Mouse (Mus musculus) kidney, adult 8-10 months (tissue): ENCODE data around the gene Jaml.

Experiments used
- DNase-seq, 2 experiments: peaks; one replicate each; pipeline ENCODE4 v3.0.0; 2022

The Jaml gene

GRCm38 (mm10) chr9:45122209-45122761 lies 43.3 kb downstream of the Jaml start:
- peak in 1 of 2 experiments; percentile 41 for DNase-seq

- DNase-seq, result no peak
Measured at GRCm38 (mm10) chr9:45125211-45125610, 46.2 kb downstream of the Jaml start.

- no peak for DNase-seq
Measured at GRCm38 (mm10) chr9:45126941-45127340, 48.0 kb downstream of the Jaml start.

- DNase-seq, result no peak
Measured at GRCm38 (mm10) chr9:45130119-45130518, 51.1 kb downstream of the Jaml start.

DNA sequence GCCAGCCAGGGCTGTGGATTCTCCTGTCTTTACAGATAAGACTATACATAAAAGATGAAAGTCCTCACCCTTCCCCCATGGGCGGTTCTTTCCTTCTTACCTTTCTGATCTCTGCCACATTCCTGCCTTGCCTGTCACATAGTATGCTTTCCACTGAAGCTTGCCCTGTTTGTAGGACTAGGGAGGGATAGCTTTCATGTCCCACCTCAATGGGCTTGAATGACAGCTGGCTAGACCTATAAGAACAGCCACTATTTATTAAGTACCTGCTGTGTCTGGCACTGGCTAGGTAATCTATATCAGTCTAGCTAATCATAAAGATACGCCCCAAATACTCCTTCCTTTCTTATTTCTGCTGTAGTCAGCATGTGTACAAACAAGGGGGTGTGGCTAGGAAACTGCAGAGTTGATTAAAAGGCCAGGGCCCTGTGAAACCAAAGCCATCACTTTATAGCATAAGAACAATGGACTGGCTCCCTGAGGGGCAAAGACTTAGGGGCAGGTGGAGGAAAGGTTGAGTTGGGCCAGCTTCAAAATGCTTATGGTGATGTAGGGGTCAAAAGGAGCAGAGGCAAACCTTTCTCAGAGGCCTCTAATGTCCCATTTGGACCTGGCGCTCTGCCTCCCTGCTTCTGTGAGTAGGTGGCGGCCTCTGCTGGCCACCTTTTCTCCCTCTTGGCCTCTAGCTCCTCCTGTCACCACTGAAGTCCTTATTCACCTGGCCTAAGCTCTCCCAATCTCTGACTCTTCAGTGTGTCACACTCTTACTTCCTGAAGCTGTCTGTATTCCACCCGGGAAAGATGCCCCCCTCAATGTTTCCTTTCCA lies 54.7 kb downstream of the Jaml start:
- DNase-seq, result peak; percentile 51 to 78

DNA sequence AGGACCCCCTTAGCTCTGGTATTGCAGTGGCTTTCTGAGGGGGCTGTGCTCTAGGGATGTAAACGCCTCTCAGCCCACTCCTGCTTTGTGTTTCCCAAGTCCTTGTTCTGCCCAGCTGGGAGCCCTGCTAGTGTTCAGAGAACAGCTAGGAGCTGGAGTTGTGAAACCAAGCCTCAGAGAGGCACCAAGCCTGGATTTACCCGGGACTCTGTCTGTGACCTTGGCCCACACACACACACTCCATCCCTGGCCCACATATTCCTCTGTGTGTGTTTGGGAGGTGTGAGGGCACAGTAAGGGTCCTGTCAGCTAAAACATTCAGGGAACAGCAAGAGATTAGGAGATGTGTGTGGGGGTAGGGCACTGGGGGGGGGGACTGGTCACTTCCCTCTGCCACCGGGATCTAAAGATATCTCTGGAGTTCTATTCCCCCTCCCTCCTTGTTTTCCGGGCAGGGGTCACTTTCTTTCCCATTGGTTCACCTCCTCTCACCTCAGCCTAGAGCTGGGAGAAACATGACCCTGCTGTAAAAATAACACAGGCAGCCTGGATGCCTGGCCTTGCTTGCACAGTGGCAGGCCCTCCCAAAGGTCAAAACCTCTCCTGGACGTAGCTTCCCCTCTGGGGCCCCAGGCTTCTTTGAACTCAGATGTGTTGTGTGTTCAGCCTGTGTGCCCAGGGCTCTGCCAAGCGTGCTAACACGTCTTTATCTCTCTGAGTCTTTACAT lies 57.6 kb downstream of the Jaml start:
- DNase-seq, result no peak

- DNase-seq, result no peak
Measured at GRCm38 (mm10) chr9:45138191-45139032, 59.4 kb downstream of the Jaml start, which contains the start of gene Scn4b. Scn4b (plus strand) TSS chr9:45138395.

DNA sequence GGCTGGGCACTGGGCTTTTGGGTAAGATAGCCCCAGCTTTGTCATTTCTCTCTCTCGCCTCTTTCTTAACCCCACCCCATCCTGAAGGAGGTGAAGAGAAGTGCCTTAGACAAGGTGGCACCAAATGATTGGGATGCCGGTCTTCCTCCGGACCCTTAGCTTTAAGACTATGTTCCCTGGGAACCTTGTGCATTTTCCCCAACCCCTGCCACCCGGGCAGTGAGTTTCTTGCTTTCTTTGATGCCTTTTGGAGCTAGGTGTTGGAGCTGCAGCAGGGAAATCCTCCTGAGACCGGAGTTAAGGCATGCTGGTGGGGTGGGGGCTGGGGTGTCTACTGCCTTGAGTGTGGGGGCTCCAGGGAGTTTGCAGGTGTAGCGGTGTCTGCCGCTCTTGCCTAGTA lies 60.1 kb downstream of the Jaml start:
- DNase-seq, result no peak

DNA sequence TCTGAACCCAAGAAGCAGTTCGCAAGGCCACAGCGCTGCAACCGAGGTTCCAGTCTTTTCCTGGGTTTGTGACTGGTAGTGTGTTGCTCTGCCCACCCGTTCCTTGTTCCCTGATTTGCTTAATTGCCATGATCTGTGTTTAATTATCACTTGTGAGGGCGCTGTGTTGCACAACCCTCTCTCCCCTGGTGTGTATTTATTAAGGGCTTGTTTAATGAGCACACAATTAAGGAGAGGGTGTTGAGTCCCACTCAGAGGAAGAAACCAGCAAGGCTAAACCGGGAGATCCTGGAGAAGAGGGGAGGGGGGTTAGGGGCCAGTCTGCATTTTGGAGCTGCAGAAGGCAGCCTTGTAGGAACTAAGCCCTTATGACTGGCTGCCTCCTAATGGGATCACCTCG lies 62.0 kb downstream of the Jaml start:
- DNase-seq, result no peak

- DNase-seq, result peak; percentile 54 to 84
Measured at GRCm38 (mm10) chr9:45142686-45143085, 63.7 kb downstream of the Jaml start.

- no peak for DNase-seq
Measured at GRCm38 (mm10) chr9:45145533-45146266, 66.7 kb downstream of the Jaml start.

- peak; percentile 55 to 79 for DNase-seq
Measured at GRCm38 (mm10) chr9:45146267-45146597, 67.2 kb downstream of the Jaml start.

DNA sequence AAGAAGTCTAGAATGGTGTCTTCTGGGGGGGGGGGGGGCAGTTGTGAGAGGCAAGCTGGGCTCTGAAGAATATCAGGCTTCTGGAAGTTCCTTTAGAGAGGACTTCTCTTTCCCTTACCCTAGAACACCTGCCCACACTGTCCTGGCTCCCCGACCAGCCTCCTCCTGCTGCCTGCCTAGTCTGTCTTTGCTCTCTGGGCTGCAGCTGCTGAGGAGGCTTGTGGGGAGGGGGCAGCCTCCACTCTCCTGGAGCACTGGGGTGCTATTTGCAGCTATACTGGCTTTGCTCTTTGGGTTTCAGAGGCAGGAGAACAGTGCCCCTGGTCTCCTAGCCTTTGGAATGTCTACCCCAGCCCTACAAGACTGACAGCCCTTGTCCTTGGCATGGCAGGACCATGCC lies 72.0 kb downstream of the Jaml start:
- DNase-seq, result no peak

GRCm38 (mm10) chr9:45153361-45153760 lies 74.4 kb downstream of the Jaml start:
- no peak for DNase-seq
